Mouse (Mus musculus): ENCODE measurements around the gene Rftn1. TPM values are rescaled to one million over a fixed set of nuclear protein-coding genes. Genes with fewer than 3 reads are reported as not detected.

Rftn1 gene
- polyA plus RNA-seq, 2 experiments: 14.6 to 15.0 TPM

- no peak overlapping the region for H3K9ac ChIP-seq (ENCODE audit: low read depth, low read length, severe bottlenecking)
- 0 out of 2 replicates have a peak overlapping the region, but pooled peaks have one; percentile 10 for H3K4me3 ChIP-seq (replicated peaks; ENCODE audit: low read length)
- no peak for ATAC-seq (ENCODE audit: low FRiP score, low read depth)
Observed at GRCm38 (mm10) chr17:49951856-49952607, 238.4 kb downstream of the Rftn1 start.

GRCm38 (mm10) chr17:49951491-49951855 lies 239.0 kb downstream of the Rftn1 start:
- Histone ChIP-seq H3K36me3 (ENCODE audit: control insufficient read depth, insufficient read depth, low read length) (no peaks in the 10 kb centered on the region), H3K27ac (replicated peaks; ENCODE audit: low read depth, low read length) (no peak overlapping the region), H3K9ac (ENCODE audit: low read depth, low read length, severe bottlenecking) (no peak overlapping the region), H3K9me3 (ENCODE audit: control insufficient read depth, low read length) (no peaks in the 10 kb centered on the region), H3K4me1 (ENCODE audit: control insufficient read depth, insufficient read depth, low read length) (0 out of 2 replicates have a peak, but pooled peaks cover 4% of the 10 kb centered on the region), H3K27me3 (ENCODE audit: control insufficient read depth, insufficient read depth, low read length) (no peaks in the 10 kb centered on the region), H3K4me2 (replicated peaks; ENCODE audit: low read depth, low read length, severe bottlenecking) (peak overlapping the region; percentile 34), H3K4me3 (replicated peaks; ENCODE audit: low read length) (no peak overlapping the region)
- DNase-seq (ENCODE audit: low spot score) (peak; percentile 89), ATAC-seq (ENCODE audit: low FRiP score, low read depth) (peak; percentile 47; the same call in 1 of the 2 replicates)
- 8% methylated on average over 7 of the region's 7 CpGs for WGBS
- TF ChIP-seq POLR2A (IDR thresholded peaks at IDR 0.05; ENCODE audit: borderline replicate concordance, extremely low read depth, insufficient read depth, insufficient read length): no peak

More at GRCm38 (mm10) chr17:49951856-49952607, 238.4 kb downstream of the Rftn1 start:
- Histone ChIP-seq H3K4me1 (ENCODE audit: control insufficient read depth, insufficient read depth, low read length) (0 out of 2 replicates have a peak, but pooled peaks cover 4% of the 10 kb centered on the region), H3K9me3 (ENCODE audit: control insufficient read depth, low read length) (no peaks in the 10 kb centered on the region), H3K27ac (replicated peaks; ENCODE audit: low read depth, low read length) (no peak overlapping the region), H3K4me2 (replicated peaks; ENCODE audit: low read depth, low read length, severe bottlenecking) (peak overlapping the region; percentile 34), H3K27me3 (ENCODE audit: control insufficient read depth, insufficient read depth, low read length) (no peaks in the 10 kb centered on the region), H3K36me3 (ENCODE audit: control insufficient read depth, insufficient read depth, low read length) (no peaks in the 10 kb centered on the region)
- TF ChIP-seq POLR2A (IDR thresholded peaks at IDR 0.05; ENCODE audit: borderline replicate concordance, extremely low read depth, insufficient read depth, insufficient read length): no peak
- WGBS: 45% methylated on average over 22 of the region's 22 CpGs
- DNase-seq (ENCODE audit: low spot score): no peak

GRCm38 (mm10) chr17:49942674-49943073 lies 247.8 kb downstream of the Rftn1 start:
- Histone ChIP-seq H3K4me3 (replicated peaks; ENCODE audit: low read length) (no peak overlapping the region), H3K27me3 (ENCODE audit: control insufficient read depth, insufficient read depth, low read length) (no peaks in the 10 kb centered on the region), H3K4me1 (ENCODE audit: control insufficient read depth, insufficient read depth, low read length) (no peaks in the 10 kb centered on the region), H3K4me2 (replicated peaks; ENCODE audit: low read depth, low read length, severe bottlenecking) (no peak overlapping the region), H3K36me3 (ENCODE audit: control insufficient read depth, insufficient read depth, low read length) (no peaks in the 10 kb centered on the region), H3K27ac (replicated peaks; ENCODE audit: low read depth, low read length) (no peak overlapping the region), H3K9me3 (ENCODE audit: control insufficient read depth, low read length) (no peaks in the 10 kb centered on the region), H3K9ac (ENCODE audit: low read depth, low read length, severe bottlenecking) (no peak overlapping the region)
- 60% methylated on average over 6 of the region's 6 CpGs for WGBS
- DNase-seq (ENCODE audit: low spot score) (no peak), ATAC-seq (ENCODE audit: low FRiP score, low read depth) (no peak)
- no peak for TF ChIP-seq POLR2A (IDR thresholded peaks at IDR 0.05; ENCODE audit: borderline replicate concordance, extremely low read depth, insufficient read depth, insufficient read length)

Other genes with a start within 250 kb of the Rftn1 start
- gene Dazl, start 103.0 kb upstream of the Rftn1 start, polyA plus RNA-seq (2012; rRNA removed): 0.09 and 0.12 TPM in 2 replicates
- gene Dazl, start 103.0 kb upstream of the Rftn1 start, polyA plus RNA-seq (2014; fragmentation: Nextera tagmentation; extraction: Ambion mirVana): 0.32 TPM in 1 of 2 replicates, not detected in the other

Measured in limb, embryonic 14.5 days (tissue).